Mouse (Mus musculus) thymus, adult 2 months (tissue): ENCODE results near the gene Ptafr.

Source experiments
- CTCF ChIP-seq: fragments of 200-500 bp; IDR thresholded peaks from 2 replicates; pipeline ENCODE4 v1.5.1; 2012; ENCODE audit warnings: mild to moderate bottlenecking, control low read depth, low read length, moderate library complexity, borderline replicate concordance; ENCODE audit not compliant: control insufficient read depth, poor library complexity, insufficient read depth; ENCODE audit errors: extremely low read depth
- POLR2A ChIP-seq: fragments of 200-500 bp; IDR thresholded peaks from 2 replicates; pipeline ENCODE4 v1.6.1; 2012; ENCODE audit warnings: mild to moderate bottlenecking, low read length, control low read depth, moderate library complexity; ENCODE audit not compliant: control insufficient read depth, poor library complexity, insufficient read depth; ENCODE audit errors: extremely low read depth

DNA sequence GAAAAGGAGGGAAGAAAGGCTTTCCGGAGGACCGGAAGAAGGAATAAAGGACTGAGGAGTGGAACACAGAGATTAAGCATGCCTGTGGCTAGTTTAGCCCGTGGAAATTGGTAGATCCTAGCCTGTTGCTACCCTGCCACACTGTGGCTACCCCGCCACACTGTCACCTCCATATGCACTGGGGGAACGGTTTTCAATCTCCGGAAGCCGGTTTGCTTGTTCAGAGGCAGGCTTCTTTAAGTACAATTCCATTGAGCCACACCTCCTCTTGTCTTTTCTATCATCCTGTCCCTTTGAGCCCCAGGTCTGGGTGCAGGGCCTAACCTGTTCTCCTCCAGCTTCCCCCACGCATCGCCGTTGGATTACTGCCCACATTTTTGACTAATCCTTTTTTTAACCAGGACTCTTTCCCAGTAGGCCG, 39.5 kb upstream of the Ptafr start:
- TF ChIP-seq CTCF (no peak), POLR2A (no peak)
